Mouse (Mus musculus): ENCODE measurements around the gene Wipi2.

Wipi2 gene

GRCm38 (mm10) chr5:142693738-142694430 lies 66.4 kb downstream of the Wipi2 start:
- peak; percentile 55 to 76 for DNase-seq

- DNase-seq, result peak in 1 of 2 experiments; percentile 42
These were observed 67.3 kb downstream of the Wipi2 start for GRCm38 (mm10) chr5:142694627-142695340.

GRCm38 (mm10) chr5:142696258-142696657 lies 68.8 kb downstream of the Wipi2 start:
- DNase-seq, result peak; percentile 53 to 62

- no peak for DNase-seq
These were observed 69.4 kb downstream of the Wipi2 start for GRCm38 (mm10) chr5:142696865-142697264.

- no peak for DNase-seq
These were observed 70.2 kb downstream of the Wipi2 start for GRCm38 (mm10) chr5:142697742-142698141.

GRCm38 (mm10) chr5:142700842-142701589 lies 73.5 kb downstream of the Wipi2 start:
- DNase-seq, result peak; percentile 62 to 64

GRCm38 (mm10) chr5:142701651-142702510 lies 74.4 kb downstream of the Wipi2 start:
- DNase-seq, result peak; percentile 55 to 77

GRCm38 (mm10) chr5:142702511-142703138 lies 75.1 kb downstream of the Wipi2 start:
- DNase-seq, result peak in 1 of 2 experiments; percentile 51

- peak; percentile 89 for DNase-seq
These were observed 76.1 kb downstream of the Wipi2 start for GRCm38 (mm10) chr5:142703569-142703968.

GRCm38 (mm10) chr5:142707709-142708108 lies 80.2 kb downstream of the Wipi2 start:
- no peak for DNase-seq

GRCm38 (mm10) chr5:142709436-142709835 lies 81.9 kb downstream of the Wipi2 start:
- DNase-seq, result no peak

GRCm38 (mm10) chr5:142712373-142712772 lies 84.9 kb downstream of the Wipi2 start:
- DNase-seq, result no peak

GRCm38 (mm10) chr5:142713966-142714365 lies 86.5 kb downstream of the Wipi2 start:
- DNase-seq, result peak; percentile 75 to 81

GRCm38 (mm10) chr5:142715059-142715458 lies 87.6 kb downstream of the Wipi2 start:
- DNase-seq, result no peak

GRCm38 (mm10) chr5:142716056-142716455 lies 88.6 kb downstream of the Wipi2 start:
- DNase-seq, result peak; percentile 73 to 78

GRCm38 (mm10) chr5:142718037-142718436 lies 90.5 kb downstream of the Wipi2 start:
- peak; percentile 83 to 92 for DNase-seq

GRCm38 (mm10) chr5:142718486-142718885 lies 91.0 kb downstream of the Wipi2 start:
- DNase-seq, result no peak

GRCm38 (mm10) chr5:142719897-142720296 lies 92.4 kb downstream of the Wipi2 start:
- DNase-seq, result no peak

Measured in cerebellum, adult 18-20 months (tissue).